12 mouse cellular contexts compared by ENCODE assay signal in genomic region chr2:152586926-152587560, GRCm38 (mm10). TPM values are rescaled to one million over a fixed set of nuclear protein-coding genes. Genes with fewer than 3 reads are reported as not detected.
DNase-seq lines count a peak whose midpoint lies in the region; ATAC-seq and TF ChIP-seq lines count a peak whose summit lies in the region.
"Had no signal": no experiment of that assay in that cellular context is flagged by ENCODE, and none has a peak within 500 bp of the region (broad histone marks: within the 10 kb centered on the region; RNA-seq: fewer than 3 reads in every experiment).

No protein-coding gene starts in this region.

- H3K4me2 ChIP-seq in kidney, embryonic 14.5 days (replicated peaks; ENCODE audit: low read depth, low read length): no peak overlapping the region
- H3K4me2 ChIP-seq: limb, embryonic 12.5 days; neural tube, embryonic 13.5 days had no signal

- TF ChIP-seq POLR2A in brain, embryonic 14.5 days (IDR thresholded peaks at IDR 0.05; ENCODE audit: borderline replicate concordance, extremely low read depth, insufficient read depth, insufficient read length, poor library complexity, severe bottlenecking): no peak

- no peak for ATAC-seq in kidney, embryonic 14.5 days (ENCODE audit: low FRiP score, low TSS enrichment)

- no peak overlapping the region for H3K9ac ChIP-seq in kidney, embryonic 14.5 days (ENCODE audit: low read depth, low read length)
- H3K9ac ChIP-seq: limb, embryonic 12.5 days; neural tube, embryonic 13.5 days had no signal

- H3K9me3 ChIP-seq in kidney, embryonic 14.5 days (ENCODE audit: control insufficient read depth, low read length): no peaks in the 10 kb centered on the region
- H3K9me3 ChIP-seq: limb, embryonic 12.5 days; neural tube, embryonic 13.5 days had no signal

- peak; percentile 27; the same call in 1 of the 2 replicates for TF ChIP-seq CTCF in brain, embryonic 14.5 days (IDR thresholded peaks at IDR 0.05; ENCODE audit: borderline replicate concordance, extremely low read depth, insufficient read depth, insufficient read length)

- no peaks in the 10 kb centered on the region for H3K36me3 ChIP-seq in kidney, embryonic 14.5 days (ENCODE audit: control insufficient read depth, insufficient read depth, low read length)
- no peaks in the 10 kb centered on the region for H3K36me3 ChIP-seq in splenic B cell, adult 2 months (ENCODE audit: control insufficient read depth, insufficient read depth, low read length, poor library complexity, severe bottlenecking)
- H3K36me3 ChIP-seq: limb, embryonic 12.5 days; neural tube, embryonic 13.5 days had no signal

- H3K27ac ChIP-seq in kidney, embryonic 14.5 days (ENCODE audit: low read depth, low read length): no peak overlapping the region
- H3K27ac ChIP-seq: limb, embryonic 12.5 days; neural tube, embryonic 13.5 days had no signal

- no peaks in the 10 kb centered on the region for H3K27me3 ChIP-seq in kidney, embryonic 14.5 days (ENCODE audit: control insufficient read depth, insufficient read depth, low read length)
- H3K27me3 ChIP-seq in splenic B cell, adult 2 months (ENCODE audit: control insufficient read depth, insufficient read depth, low read length, poor library complexity, severe bottlenecking): no peaks in the 10 kb centered on the region
- H3K27me3 ChIP-seq: limb, embryonic 12.5 days; neural tube, embryonic 13.5 days had no signal

- intact Hi-C loops in left cerebral cortex, postnatal 10 days (cut with DNase I): no loop called here

- no peak overlapping the region for H3K4me3 ChIP-seq in kidney, embryonic 14.5 days (ENCODE audit: low read length)
- H3K4me3 ChIP-seq: limb, embryonic 12.5 days; neural tube, embryonic 13.5 days had no signal

- 0 out of 2 replicates have a peak, but pooled peaks cover 10% of the 10 kb centered on the region for H3K4me1 ChIP-seq in kidney, embryonic 14.5 days (ENCODE audit: control insufficient read depth, insufficient read depth, low read length)
- H3K4me1 ChIP-seq: limb, embryonic 12.5 days; neural tube, embryonic 13.5 days had no signal

- peak; percentile 22 for DNase-seq in kidney, adult 18-20 months
- peak; percentile 23 for DNase-seq in thymus, postnatal 0 days (ENCODE audit: low spot score)
- no peak for DNase-seq in thymus, postnatal 25 days
- DNase-seq in brain, embryonic 14.5 days (ENCODE audit: low read depth): peak; percentile 4
- DNase-seq in splenic B cell, adult 2 months (ENCODE audit: low read depth, low spot score): peak; percentile 6
- no peak for DNase-seq in yolk sac, embryonic 10.5 days (ENCODE audit: low spot score)
- DNase-seq in left cerebral cortex, postnatal 10 days (ENCODE audit: extremely low spot score in 1 of 2, low spot score in 2 of 2): no peak
- DNase-seq: cerebellum, adult 11 months; heart, adult 11 months had no signal

- 78% methylated on average over 4 of the region's 4 CpGs for WGBS in kidney, embryonic 14.5 days

RNA-seq across cellular contexts. Expression of gene Defb19, which starts 6.9 kb away (rescaled TPM):
- not detected in 2 replicates for polyA plus RNA-seq in kidney, embryonic 14.5 days (2014; fragmentation: Nextera tagmentation; extraction: Ambion mirVana)
- 1.3 and 2.2 TPM in 2 replicates for polyA plus RNA-seq in thymus, postnatal 0 days (2015; fragmentation: Nextera tagmentation; extraction: Ambion mirVana)
- polyA plus RNA-seq in brain, embryonic 14.5 days (2012; rRNA removed): not detected in 2 replicates
- not detected for total RNA-seq in left cerebral cortex, postnatal 10 days (2021)
- polyA plus RNA-seq: limb, embryonic 12.5 days; neural tube, embryonic 13.5 days had no signal

RNA-seq across cellular contexts. Expression of gene Defb45, which starts 12.2 kb away (rescaled TPM):
- polyA plus RNA-seq in kidney, embryonic 14.5 days (2014; fragmentation: Nextera tagmentation; extraction: Ambion mirVana): not detected in 2 replicates
- polyA plus RNA-seq in thymus, postnatal 0 days (2015; fragmentation: Nextera tagmentation; extraction: Ambion mirVana): 0.53 TPM in 1 of 2 replicates, not detected in the other
- polyA plus RNA-seq in brain, embryonic 14.5 days (2012; rRNA removed): not detected in 2 replicates
- total RNA-seq in left cerebral cortex, postnatal 10 days (2021): not detected
- polyA plus RNA-seq: limb, embryonic 12.5 days; neural tube, embryonic 13.5 days had no signal

RNA-seq across cellular contexts. Expression of gene Defb21, which starts 14.5 kb away (rescaled TPM):
- not detected in 2 replicates for polyA plus RNA-seq in kidney, embryonic 14.5 days (2014; fragmentation: Nextera tagmentation; extraction: Ambion mirVana)
- not detected in 2 replicates for polyA plus RNA-seq in thymus, postnatal 0 days (2015; fragmentation: Nextera tagmentation; extraction: Ambion mirVana)
- polyA plus RNA-seq in brain, embryonic 14.5 days (2012; rRNA removed): not detected in 2 replicates
- total RNA-seq in left cerebral cortex, postnatal 10 days (2021): not detected
- polyA plus RNA-seq: limb, embryonic 12.5 days; neural tube, embryonic 13.5 days had no signal

RNA-seq across cellular contexts. Expression of gene Defb36, which starts 17.1 kb away (rescaled TPM):
- polyA plus RNA-seq in kidney, embryonic 14.5 days (2014; fragmentation: Nextera tagmentation; extraction: Ambion mirVana): 1.1 TPM in 2 replicates
- not detected in 2 replicates for polyA plus RNA-seq in thymus, postnatal 0 days (2015; fragmentation: Nextera tagmentation; extraction: Ambion mirVana)
- polyA plus RNA-seq in brain, embryonic 14.5 days (2012; rRNA removed): not detected in 2 replicates
- not detected for total RNA-seq in left cerebral cortex, postnatal 10 days (2021)
- polyA plus RNA-seq: limb, embryonic 12.5 days; neural tube, embryonic 13.5 days had no signal

RNA-seq across cellular contexts. Expression of gene Gm17416, which starts 17.9 kb away (rescaled TPM):
- not detected in 2 replicates for polyA plus RNA-seq in kidney, embryonic 14.5 days (2014; fragmentation: Nextera tagmentation; extraction: Ambion mirVana)
- 3.0 TPM in 1 of 2 replicates, not detected in the other for polyA plus RNA-seq in thymus, postnatal 0 days (2015; fragmentation: Nextera tagmentation; extraction: Ambion mirVana)
- not detected in 2 replicates for polyA plus RNA-seq in brain, embryonic 14.5 days (2012; rRNA removed)
- total RNA-seq in left cerebral cortex, postnatal 10 days (2021): not detected
- polyA plus RNA-seq: limb, embryonic 12.5 days; neural tube, embryonic 13.5 days had no signal

Comparison
In these comparisons a context has a peak if more than half of its experiments do, and no peak if none do; other contexts are left out.
1. DNase-seq: peak in kidney, adult 18-20 months (single experiment), thymus, postnatal 0 days (single experiment), brain, embryonic 14.5 days (single experiment) and splenic B cell, adult 2 months (single experiment); none in thymus, postnatal 25 days (single experiment), yolk sac, embryonic 10.5 days (single experiment) and left cerebral cortex, postnatal 10 days (0 of 2).